Mouse (Mus musculus) layer of hippocampus, adult 8-10 months (tissue): ENCODE results near the gene Chat. TPM values are rescaled to one million over a fixed set of nuclear protein-coding genes. Genes with fewer than 3 reads are reported as not detected.

ENCODE experiments used
- total RNA-seq, 4 experiments: library from RNA; stranded (reverse); gene quantifications; 2 replicates each; pipeline ENCODE4 v1.2.4; 2022

The Chat gene
- total RNA-seq, 4 experiments from 2014 or later: not detected

Other genes starting within 250 kb of the Chat start
- 100 to 1,000 TPM in 2 of 4 experiments, 10 to 100 TPM in 2; 98.6 to 108 (median 101) TPM for gene Ogdhl, start 144.0 kb downstream of the Chat start, total RNA-seq
- under 1 TPM in 2 of 4 experiments, not detected in 2; 0.41 to 0.76 TPM for gene 1700024G13Rik, start 77.6 kb downstream of the Chat start, total RNA-seq
- gene Slc18a3, start 1.1 kb downstream of the Chat start, total RNA-seq: not detected
- gene Ercc6, start 47.5 kb upstream of the Chat start, total RNA-seq: 10 to 100 TPM; 23.4 to 28.6 (median 24.3) TPM
- under 1 TPM in 3 of 4 experiments, not detected in 1; 0.21 to 0.54 (median 0.25) TPM for gene Prrxl1, start 133.4 kb upstream of the Chat start, total RNA-seq
- under 1 TPM; 0.14 to 0.70 (median 0.17) TPM for gene 3425401B19Rik, start 219.3 kb upstream of the Chat start, total RNA-seq